Comparison of ENCODE assay signal across 10 mouse cellular contexts in the genomic region with DNA sequence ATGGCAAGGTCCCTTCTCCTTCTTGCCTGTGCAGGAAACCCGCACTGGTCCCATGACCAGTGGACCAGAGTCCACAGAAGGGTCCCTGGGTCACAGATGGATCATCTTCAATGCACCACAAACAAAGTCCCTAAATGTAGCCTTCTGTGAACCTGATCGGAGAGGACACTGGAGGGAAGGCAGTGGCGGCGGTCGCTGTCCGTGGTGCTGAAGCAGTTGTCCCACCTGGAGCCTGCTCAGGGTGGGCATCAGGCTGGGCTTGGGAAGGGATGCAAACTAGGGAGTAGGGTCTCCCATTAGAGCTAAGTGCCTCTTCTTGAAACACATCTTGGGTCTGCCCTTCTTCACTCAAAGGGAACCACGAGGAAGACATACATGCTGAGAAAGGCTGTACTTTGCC. TPM values are rescaled to one million over a fixed set of nuclear protein-coding genes. Genes with fewer than 3 reads are reported as not detected.
DNase-seq lines count a peak whose midpoint lies in the region; ATAC-seq and TF ChIP-seq lines count a peak whose summit lies in the region.
"Had no signal": no experiment of that assay in that cellular context is flagged by ENCODE, and none has a peak within 500 bp of the region (broad histone marks: within the 10 kb centered on the region; RNA-seq: fewer than 3 reads in every experiment).

No protein-coding gene starts in this region.

- WGBS in thymus, adult 2 months = 9% methylated on average over 7 of the region's 7 CpGs
- whole genome bisulfite sequencing in liver, postnatal 0 days (ENCODE audit: insufficient replicate concordance) = 6% methylated on average over 7 of the region's 7 CpGs

- no peak overlapping the region for H3K9ac ChIP-seq in liver, postnatal 0 days (replicated peaks)

- ATAC-seq in liver, postnatal 0 days = no peak

- H3K4me1 ChIP-seq in thymus, adult 2 months (replicated peaks; ENCODE audit: control insufficient read depth, insufficient read depth, low read length) = no peaks in the 10 kb centered on the region
- peaks cover 2% of the 10 kb centered on the region; the same call in 1 of the 2 replicates for H3K4me1 ChIP-seq in liver, postnatal 0 days (ENCODE audit: insufficient read depth)

- H3K27ac ChIP-seq in gastrocnemius, adult 2 months = no peak overlapping the region
- H3K27ac ChIP-seq in thymus, adult 2 months (ENCODE audit: control insufficient read depth, insufficient read depth, low read length) = no peak overlapping the region
- no peak overlapping the region for H3K27ac ChIP-seq in liver, postnatal 0 days (ENCODE audit: low read depth)

- H3K36me3 ChIP-seq in thymus, adult 2 months (ENCODE audit: control insufficient read depth, insufficient read depth, low read length) = no peaks in the 10 kb centered on the region
- no peaks in the 10 kb centered on the region for H3K36me3 ChIP-seq in liver, postnatal 0 days (replicated peaks; ENCODE audit: insufficient read depth, low read length)

- TF ChIP-seq CTCF in gastrocnemius, adult 2 months (IDR thresholded peaks at IDR 0.05) = no peak
- no peak for TF ChIP-seq CTCF in thymus, adult 2 months (IDR thresholded peaks at IDR 0.05; ENCODE audit: borderline replicate concordance, control insufficient read depth, extremely low read depth, insufficient read depth, low read length, poor library complexity)
- TF ChIP-seq CTCF in liver, postnatal 0 days (IDR thresholded peaks at IDR 0.05; ENCODE audit: low read depth) = no peak

- no peaks in the 10 kb centered on the region for H3K9me3 ChIP-seq in liver, postnatal 0 days (ENCODE audit: low read length)

- TF ChIP-seq EP300 in liver, postnatal 0 days (IDR thresholded peaks at IDR 0.05; ENCODE audit: low read depth) = no peak

- intact Hi-C loops in gastrocnemius, adult 2 months (cut with DNase I) = no loop called here

- no peak overlapping the region for H3K4me3 ChIP-seq in gastrocnemius, adult 2 months
- no peak overlapping the region for H3K4me3 ChIP-seq in thymus, adult 2 months (ENCODE audit: control insufficient read depth, insufficient read depth, low read length)
- H3K4me3 ChIP-seq in liver, postnatal 0 days (ENCODE audit: low read depth, low read length) = no peak overlapping the region

- no peak for TF ChIP-seq POLR2A in thymus, adult 2 months (IDR thresholded peaks at IDR 0.05; ENCODE audit: control insufficient read depth, extremely low read depth, insufficient read depth, low read length, poor library complexity)

- DNase-seq in gastrocnemius, postnatal 10 days = peak; percentile 67
- DNase-seq in gastrocnemius, adult 2 months = no peak
- peak; percentile 33 for DNase-seq in thymus, adult 2 months
- no peak for DNase-seq in thymus, adult 18-20 months
- peak; percentile 58 for DNase-seq in liver, postnatal 0 days
- peak; percentile 32 for DNase-seq in yolk sac, embryonic 10.5 days (ENCODE audit: low spot score)
- no peak for DNase-seq in cerebellum, postnatal 14 days
- DNase-seq in frontal cortex, adult 2 months (ENCODE audit: extremely low spot score in 1 of 2, low spot score in 1 of 2) = no peak

- H3K27me3 ChIP-seq in thymus, adult 2 months (ENCODE audit: control insufficient read depth, insufficient read depth, low read length) = no peaks in the 10 kb centered on the region
- H3K27me3 ChIP-seq in liver, postnatal 0 days (ENCODE audit: insufficient read depth, low read length) = no peaks in the 10 kb centered on the region

- H3K4me2 ChIP-seq in liver, postnatal 0 days (ENCODE audit: low read depth, low read length) = no peak overlapping the region

RNA-seq across cellular contexts. Expression of gene Tpsg1, which starts 31.4 kb away (rescaled TPM):
- not detected for total RNA-seq in gastrocnemius, postnatal 10 days (2021)
- total RNA-seq in gastrocnemius, adult 2 months (2021) = under 1 TPM in 1 of 2 experiments, not detected in 1; 0.48 TPM
- polyA plus RNA-seq in thymus, adult 2 months (2012; rRNA removed) = 0.80 and 1.8 TPM in 2 replicates
- polyA plus RNA-seq in liver, postnatal 0 days (2015; fragmentation: Nextera tagmentation; extraction: Ambion mirVana) = 0.21 TPM in 1 of 2 replicates, not detected in the other
- not detected in 2 replicates for polyA plus RNA-seq in frontal cortex, adult 2 months (2012; rRNA removed)
- total RNA-seq: left cerebral cortex, postnatal 10 days; neutrophil, adult 5-6 weeks had no signal

RNA-seq across cellular contexts. Expression of gene Cacna1h, which starts 33.1 kb away (rescaled TPM):
- 1 to 10 TPM; 3.2 to 7.0 TPM for total RNA-seq in gastrocnemius, postnatal 10 days (2021)
- total RNA-seq in gastrocnemius, adult 2 months (2021) = 1 to 10 TPM in 1 of 2 experiments, under 1 TPM in 1; 0.94 to 1.7 TPM
- 1.5 and 4.3 TPM in 2 replicates for polyA plus RNA-seq in thymus, adult 2 months (2012; rRNA removed)
- 0.15 and 0.17 TPM in 2 replicates for polyA plus RNA-seq in liver, postnatal 0 days (2015; fragmentation: Nextera tagmentation; extraction: Ambion mirVana)
- 72.9 and 77.0 TPM in 2 replicates for polyA plus RNA-seq in frontal cortex, adult 2 months (2012; rRNA removed)

RNA-seq across cellular contexts. Expression of gene Tpsb2, which starts 34.3 kb away (rescaled TPM):
- 10 to 100 TPM; 21.3 to 26.2 TPM for total RNA-seq in gastrocnemius, postnatal 10 days (2021)
- total RNA-seq in gastrocnemius, adult 2 months (2021) = 1 to 10 TPM; 1.9 to 4.7 TPM
- polyA plus RNA-seq in thymus, adult 2 months (2012; rRNA removed) = 4.7 and 7.6 TPM in 2 replicates
- polyA plus RNA-seq in liver, postnatal 0 days (2015; fragmentation: Nextera tagmentation; extraction: Ambion mirVana) = 0.75 and 1.6 TPM in 2 replicates
- polyA plus RNA-seq in frontal cortex, adult 2 months (2012; rRNA removed) = not detected in 2 replicates
- total RNA-seq: neutrophil, adult 5-6 weeks had no signal

RNA-seq across cellular contexts. Expression of gene Tekt4, which starts 54.0 kb away (rescaled TPM):
- not detected for total RNA-seq in gastrocnemius, postnatal 10 days (2021)
- not detected for total RNA-seq in gastrocnemius, adult 2 months (2021)
- polyA plus RNA-seq in thymus, adult 2 months (2012; rRNA removed) = 0.19 and 0.42 TPM in 2 replicates
- polyA plus RNA-seq in liver, postnatal 0 days (2015; fragmentation: Nextera tagmentation; extraction: Ambion mirVana) = 0.07 and 0.15 TPM in 2 replicates
- 0.61 and 1.1 TPM in 2 replicates for polyA plus RNA-seq in frontal cortex, adult 2 months (2012; rRNA removed)
- total RNA-seq: neutrophil, adult 5-6 weeks had no signal

RNA-seq across cellular contexts. Expression of gene Tpsab1, which starts 55.1 kb away (rescaled TPM):
- 1 to 10 TPM; 7.2 to 8.4 TPM for total RNA-seq in gastrocnemius, postnatal 10 days (2021)
- 1 to 10 TPM; 1.0 to 2.2 TPM for total RNA-seq in gastrocnemius, adult 2 months (2021)
- 0.44 and 0.61 TPM in 2 replicates for polyA plus RNA-seq in thymus, adult 2 months (2012; rRNA removed)
- 0.06 TPM in 1 of 2 replicates, not detected in the other for polyA plus RNA-seq in liver, postnatal 0 days (2015; fragmentation: Nextera tagmentation; extraction: Ambion mirVana)
- polyA plus RNA-seq in frontal cortex, adult 2 months (2012; rRNA removed) = not detected in 2 replicates
- total RNA-seq: left cerebral cortex, postnatal 10 days; neutrophil, adult 5-6 weeks had no signal

Comparison
In these comparisons a context has a peak if more than half of its experiments do, and no peak if none do; other contexts are left out.
1. DNase-seq: peak in gastrocnemius, postnatal 10 days (single experiment), thymus, adult 2 months (single experiment), liver, postnatal 0 days (single experiment) and yolk sac, embryonic 10.5 days (single experiment); none in gastrocnemius, adult 2 months (single experiment), thymus, adult 18-20 months (0 of 2), cerebellum, postnatal 14 days (0 of 2) and frontal cortex, adult 2 months (0 of 2).
2. RNA of gene Cacna1h, which starts 33.1 kb away (polyA plus RNA-seq): 72.9 to 77.0 TPM in frontal cortex, adult 2 months; 1.5 to 4.3 TPM in thymus, adult 2 months and 0.15 to 0.17 TPM in liver, postnatal 0 days; every median in the first group is over 10 times any median in the second.